In genomic region chr4:35005068-35005769, GRCm38 (mm10) we compare ENCODE assay signal across 13 mouse cellular contexts.
DNase-seq lines count a peak whose midpoint lies in the region; ATAC-seq and TF ChIP-seq lines count a peak whose summit lies in the region.
"Had no signal": no experiment of that assay in that cellular context is flagged by ENCODE, and none has a peak within 500 bp of the region (broad histone marks: within the 10 kb centered on the region; RNA-seq: fewer than 3 reads in every experiment).

No protein-coding gene starts in this region.

- ATAC-seq in embryonic facial prominence, embryonic 13.5 days (ENCODE audit: insufficient number of reproducible peaks, insufficient read depth, low FRiP score, low TSS enrichment, low read depth), result no peak
- ATAC-seq in lung, embryonic 14.5 days (ENCODE audit: insufficient read depth), result no peak
- ATAC-seq in embryonic facial prominence, embryonic 14.5 days (ENCODE audit: low read depth), result peak; percentile 60
- ATAC-seq in cerebellum, adult (ENCODE audit: insufficient number of reproducible peaks, low FRiP score, low TSS enrichment), result no peak

- no peaks in the 10 kb centered on the region for H3K27me3 ChIP-seq in embryonic facial prominence, embryonic 13.5 days
- no peaks in the 10 kb centered on the region for H3K27me3 ChIP-seq in embryonic facial prominence, embryonic 10.5 days (replicated peaks; ENCODE audit: low read depth, poor library complexity, severe bottlenecking)
- H3K27me3 ChIP-seq in lung, embryonic 14.5 days (ENCODE audit: insufficient read depth, low read length), result 0 out of 2 replicates have a peak, but pooled peaks cover 4% of the 10 kb centered on the region
- H3K27me3 ChIP-seq in embryonic facial prominence, embryonic 14.5 days (replicated peaks; ENCODE audit: control insufficient read depth, insufficient read depth, low read length), result no peaks in the 10 kb centered on the region
- H3K27me3 ChIP-seq in myocyte (ENCODE audit: control insufficient read depth, insufficient read depth, insufficient read length), result no peaks in the 10 kb centered on the region
- H3K27me3 ChIP-seq: liver, embryonic 13.5 days; megakaryocyte, embryonic 14.5 days; stomach, embryonic 15.5 days had no signal

- no peaks in the 10 kb centered on the region for H3K9me3 ChIP-seq in embryonic facial prominence, embryonic 13.5 days
- no peaks in the 10 kb centered on the region for H3K9me3 ChIP-seq in embryonic facial prominence, embryonic 10.5 days
- H3K9me3 ChIP-seq in lung, embryonic 14.5 days (ENCODE audit: low read depth, low read length), result no peaks in the 10 kb centered on the region
- no peaks in the 10 kb centered on the region for H3K9me3 ChIP-seq in embryonic facial prominence, embryonic 14.5 days (ENCODE audit: control insufficient read depth, low read length)
- H3K9me3 ChIP-seq: liver, embryonic 13.5 days; megakaryocyte, embryonic 14.5 days; stomach, embryonic 15.5 days had no signal

- no peaks in the 10 kb centered on the region for H3K36me3 ChIP-seq in embryonic facial prominence, embryonic 13.5 days
- no peaks in the 10 kb centered on the region for H3K36me3 ChIP-seq in embryonic facial prominence, embryonic 10.5 days (replicated peaks)
- H3K36me3 ChIP-seq in lung, embryonic 14.5 days (ENCODE audit: insufficient read depth), result no peaks in the 10 kb centered on the region
- H3K36me3 ChIP-seq in embryonic facial prominence, embryonic 14.5 days (ENCODE audit: control insufficient read depth, insufficient read depth, low read length), result no peaks in the 10 kb centered on the region
- H3K36me3 ChIP-seq in myocyte (ENCODE audit: control insufficient read depth, insufficient read depth), result no peaks in the 10 kb centered on the region
- H3K36me3 ChIP-seq: liver, embryonic 13.5 days; stomach, embryonic 15.5 days had no signal

- no peak for TF ChIP-seq CTCF in lung, embryonic 14.5 days (IDR thresholded peaks at IDR 0.05; ENCODE audit: low read depth)

- no peak for TF ChIP-seq POLR2A in myocyte (IDR thresholded peaks at IDR 0.05; ENCODE audit: insufficient read length, low read depth)

- no peak overlapping the region for H3K4me2 ChIP-seq in embryonic facial prominence, embryonic 13.5 days
- H3K4me2 ChIP-seq in lung, embryonic 14.5 days, result no peak overlapping the region
- H3K4me2 ChIP-seq in embryonic facial prominence, embryonic 14.5 days (ENCODE audit: low read depth, low read length), result no peak overlapping the region
- H3K4me2 ChIP-seq in myocyte (ENCODE audit: low read depth), result peak overlapping the region; percentile 18
- H3K4me2 ChIP-seq: liver, embryonic 13.5 days; stomach, embryonic 15.5 days had no signal

- no peak overlapping the region for H3K9ac ChIP-seq in embryonic facial prominence, embryonic 13.5 days
- no peak overlapping the region for H3K9ac ChIP-seq in lung, embryonic 14.5 days
- no peak overlapping the region for H3K9ac ChIP-seq in embryonic facial prominence, embryonic 14.5 days (ENCODE audit: low read depth, low read length)
- H3K9ac ChIP-seq: liver, embryonic 13.5 days; stomach, embryonic 15.5 days had no signal

- peak overlapping the region; percentile 22; the same call in 1 of the 2 replicates for H3K27ac ChIP-seq in embryonic facial prominence, embryonic 13.5 days
- no peak overlapping the region for H3K27ac ChIP-seq in embryonic facial prominence, embryonic 10.5 days (replicated peaks)
- H3K27ac ChIP-seq in lung, embryonic 14.5 days (ENCODE audit: low read depth), result no peak overlapping the region
- no peak overlapping the region for H3K27ac ChIP-seq in embryonic facial prominence, embryonic 14.5 days (replicated peaks; ENCODE audit: low read depth, low read length)
- H3K27ac ChIP-seq: liver, embryonic 13.5 days; stomach, embryonic 15.5 days had no signal

- no peak overlapping the region for H3ac ChIP-seq in myocyte (ENCODE audit: control insufficient read depth, insufficient read length)

- 49% methylated on average over 5 of the region's 5 CpGs for WGBS in embryonic facial prominence, embryonic 13.5 days
- 88% methylated on average over 5 of the region's 5 CpGs for WGBS in embryonic facial prominence, embryonic 10.5 days
- WGBS in lung, embryonic 14.5 days, result 59% methylated on average over 5 of the region's 5 CpGs
- WGBS in embryonic facial prominence, embryonic 14.5 days, result 43% methylated on average over 5 of the region's 5 CpGs

- no peaks in the 10 kb centered on the region for H3K79me2 ChIP-seq in myocyte (ENCODE audit: control insufficient read depth, insufficient read depth)

- no peak overlapping the region for H3K4me3 ChIP-seq in embryonic facial prominence, embryonic 13.5 days
- no peak overlapping the region for H3K4me3 ChIP-seq in embryonic facial prominence, embryonic 10.5 days
- H3K4me3 ChIP-seq in lung, embryonic 14.5 days (ENCODE audit: low read depth, low read length), result no peak overlapping the region
- H3K4me3 ChIP-seq in embryonic facial prominence, embryonic 14.5 days (ENCODE audit: low read depth, low read length), result no peak overlapping the region
- no peak overlapping the region for H3K4me3 ChIP-seq in myocyte
- H3K4me3 ChIP-seq: liver, embryonic 13.5 days; megakaryocyte, embryonic 14.5 days; stomach, embryonic 15.5 days had no signal

- H3K4me1 ChIP-seq in embryonic facial prominence, embryonic 13.5 days, result peaks cover 28% of the 10 kb centered on the region
- H3K4me1 ChIP-seq in embryonic facial prominence, embryonic 10.5 days, result peaks cover 18% of the 10 kb centered on the region
- 0 out of 2 replicates have a peak, but pooled peaks cover 10% of the 10 kb centered on the region for H3K4me1 ChIP-seq in lung, embryonic 14.5 days (ENCODE audit: insufficient read depth)
- H3K4me1 ChIP-seq in embryonic facial prominence, embryonic 14.5 days (ENCODE audit: control insufficient read depth, insufficient read depth, low read length), result peaks cover 27% of the 10 kb centered on the region
- H3K4me1 ChIP-seq: megakaryocyte, embryonic 14.5 days had no signal

- DNase-seq in embryonic facial prominence, embryonic 10.5 days (ENCODE audit: low spot score), result no peak
- DNase-seq in lung, embryonic 14.5 days, result peak; percentile 19
- no peak for DNase-seq in lung, postnatal 4 days
- DNase-seq in embryonic facial prominence, embryonic 14.5 days (ENCODE audit: low spot score), result peak; percentile 39
- DNase-seq in spleen, postnatal 4 days (ENCODE audit: low spot score in 2 of 2), result no peak
- DNase-seq: cerebellum, postnatal 25 days; layer of hippocampus, adult 9-11 months; liver, embryonic 13.5 days had no signal

TF ChIP-seq in myocyte, 11 proteins besides CTCF, POLR2A, EP300 and RAD21:
- TF ChIP-seq POLR2AphosphoS2 (IDR thresholded peaks at IDR 0.05; ENCODE audit: insufficient read length, low read depth) (no peak), SRF (IDR thresholded peaks at IDR 0.05; ENCODE audit: control insufficient read depth, insufficient read length, low read depth) (no peak), MAX (IDR thresholded peaks at IDR 0.05; ENCODE audit: low read depth) (no peak), TCF12 (IDR thresholded peaks at IDR 0.05; ENCODE audit: insufficient read depth, poor library complexity, severe bottlenecking) (no peak), USF1 (IDR thresholded peaks at IDR 0.05; ENCODE audit: low read depth) (no peak), MYOD1 (IDR thresholded peaks at IDR 0.05; ENCODE audit: control insufficient read depth in 1 of 3, insufficient read length in 2 of 3, low read depth in 2 of 3) (no peak), E2F4 (IDR thresholded peaks at IDR 0.05; ENCODE audit: insufficient read depth) (no peak), MYOG (IDR thresholded peaks at IDR 0.05; ENCODE audit: control insufficient read depth in 1 of 3, insufficient read depth in 1 of 3, insufficient read length in 2 of 3, low read depth in 2 of 3) (no peak), CEBPB (IDR thresholded peaks at IDR 0.05; ENCODE audit: insufficient read depth, poor library complexity, severe bottlenecking) (no peak), REST (IDR thresholded peaks at IDR 0.05; ENCODE audit: insufficient read depth, insufficient read length) (no peak), TCF3 (IDR thresholded peaks at IDR 0.05; ENCODE audit: insufficient read length, low read depth) (no peak)

Comparison
In these comparisons a context has a peak if more than half of its experiments do, and no peak if none do; other contexts are left out.
1. DNase-seq: peak in lung, embryonic 14.5 days (single experiment) and embryonic facial prominence, embryonic 14.5 days (single experiment); none in embryonic facial prominence, embryonic 10.5 days (single experiment), lung, postnatal 4 days (0 of 2) and spleen, postnatal 4 days (0 of 2).